Mouse (Mus musculus): ENCODE results near the gene Olfr1416.

- no peak for TF ChIP-seq POLR2A (IDR thresholded peaks at IDR 0.05; ENCODE audit: low read depth, low read length)
- no peak for TF ChIP-seq CTCF (conservative IDR thresholded peaks at IDR 0.05; ENCODE audit: insufficient read depth, insufficient read length, low read depth, low read length)
Observed at GRCm38 (mm10) chr1:92473165-92474041, 11.5 kb downstream of the Olfr1416 start, which contains the start of gene Ndufa10.

All from kidney, adult 2 months (tissue).